Mouse (Mus musculus): ENCODE data around the gene Ptgds. TPM values are rescaled to one million over a fixed set of nuclear protein-coding genes. Genes with fewer than 3 reads are reported as not detected.

Ptgds gene
- polyA plus RNA-seq, 1 experiment from 2014 or later: 0.69 TPM

DNA sequence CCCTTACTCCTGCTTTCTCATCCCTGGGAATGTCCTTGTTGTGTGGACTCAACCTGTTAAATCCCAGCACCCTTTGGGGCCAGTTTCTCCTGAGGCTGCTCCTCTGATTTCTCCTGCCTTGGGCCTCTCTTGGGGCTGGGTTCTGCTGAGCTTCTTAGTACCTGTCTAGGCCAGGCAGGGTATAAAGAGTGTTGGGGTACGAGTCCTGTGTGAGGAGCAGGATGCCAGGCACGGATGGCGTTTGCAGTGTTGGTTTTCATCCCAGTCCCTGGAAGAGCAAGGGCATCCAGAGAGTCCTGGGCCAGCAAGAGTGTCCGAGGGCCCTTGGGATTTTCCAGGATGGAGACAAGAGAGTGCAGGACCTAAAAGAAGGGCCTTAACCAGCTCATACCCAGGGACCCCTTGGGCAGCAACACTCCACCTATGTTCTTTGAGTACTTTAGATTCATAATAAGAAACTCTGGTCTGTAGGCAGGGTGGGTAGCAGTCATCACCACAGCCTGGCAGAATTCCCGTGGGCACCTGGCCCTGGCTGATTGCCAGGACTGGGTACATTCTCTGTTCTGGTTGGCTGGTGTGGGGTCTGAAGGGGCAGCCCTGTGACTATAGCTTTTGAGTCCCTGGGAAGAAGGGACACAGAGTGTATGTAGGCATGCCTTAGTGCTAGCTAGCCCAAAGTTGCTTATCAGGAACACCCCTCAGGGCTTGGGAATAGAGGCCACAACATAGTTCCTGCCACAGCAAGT, 40.2 kb downstream of the Ptgds start:
- ATAC-seq (replicated peaks; ENCODE audit: low FRiP score): no peak
- H3K4me1 ChIP-seq (replicated peaks; ENCODE audit: control insufficient read depth, insufficient read depth, low read length): 0 out of 2 replicates have a peak, but pooled peaks cover 6% of the 10 kb centered on the region
- peak overlapping the region; percentile 79 for H3K4me2 ChIP-seq (ENCODE audit: low read depth, low read length, severe bottlenecking)
- H3K9ac ChIP-seq (ENCODE audit: low read length): peak overlapping the region; percentile 82
- 73% methylated on average over 5 of the region's 5 CpGs for WGBS
- H3K4me3 ChIP-seq (ENCODE audit: low read depth, low read length): peak overlapping the region; percentile 75
- H3K27ac ChIP-seq (ENCODE audit: low read depth, low read length): no peak overlapping the region
- H3K36me3 ChIP-seq (ENCODE audit: control insufficient read depth, insufficient read depth, low read length): no peaks in the 10 kb centered on the region
- no peaks in the 10 kb centered on the region; the same call in 1 of the 2 replicates for H3K27me3 ChIP-seq (ENCODE audit: control insufficient read depth, insufficient read depth, low read length)
- DNase-seq (ENCODE audit: low spot score): no peak
- no peaks in the 10 kb centered on the region for H3K9me3 ChIP-seq (ENCODE audit: control insufficient read depth, low read length)

DNA sequence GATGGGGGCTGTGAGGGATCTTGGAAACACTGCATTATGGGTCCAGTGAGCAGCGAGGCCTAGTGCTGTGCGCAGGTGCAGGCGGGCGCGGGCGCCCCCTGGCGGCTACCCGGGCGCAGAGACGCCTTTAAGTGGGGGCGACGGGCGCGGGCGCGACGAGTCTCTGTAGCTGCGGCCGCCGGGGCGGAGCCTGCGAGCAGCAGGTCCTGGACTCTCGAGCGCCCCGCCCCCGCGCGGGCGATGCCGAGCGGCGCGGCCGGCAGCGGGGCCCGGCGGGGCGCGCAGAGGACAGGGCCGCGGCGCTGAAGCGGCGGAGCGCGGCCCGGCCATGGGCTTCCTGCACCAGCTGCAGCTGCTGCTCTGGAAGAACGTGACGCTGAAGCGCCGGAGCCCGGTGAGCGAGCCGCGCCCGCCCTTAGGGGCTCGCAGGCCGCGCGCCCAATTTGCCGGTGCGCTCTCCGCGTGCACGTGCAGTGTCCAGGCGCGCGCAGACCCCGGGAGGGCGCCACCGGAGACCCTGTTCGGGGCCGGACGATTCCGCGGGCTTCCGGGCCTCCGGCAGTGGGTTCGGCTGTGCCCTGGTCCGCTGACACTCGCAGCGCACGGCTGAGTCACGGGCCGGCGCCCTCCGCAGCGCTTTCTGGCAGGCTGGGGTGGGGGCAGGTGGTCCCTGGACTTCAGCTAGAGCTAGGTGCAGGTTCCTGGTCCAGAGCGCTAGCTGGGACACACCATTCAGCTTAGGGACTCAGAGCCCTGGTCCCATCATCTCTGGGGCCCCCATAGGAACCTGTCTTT, 41.2 kb downstream of the Ptgds start, which contains the start of gene Abca2:
Gene Abca2 (plus strand): TSS at position 262 of the 795 bp plus-strand sequence.
- Histone ChIP-seq H3K27ac (ENCODE audit: low read depth, low read length) (peak within 1 kb of the TSS; percentile 53; the same call in 1 of the 2 replicates), H3K36me3 (ENCODE audit: control insufficient read depth, insufficient read depth, low read length) (no peaks in the 10 kb centered on the region), H3K4me2 (ENCODE audit: low read depth, low read length, severe bottlenecking) (peak within 1 kb of the TSS; percentile 79), H3K9ac (ENCODE audit: low read length) (peak within 1 kb of the TSS; percentile 82), H3K4me3 (ENCODE audit: low read depth, low read length) (peak within 1 kb of the TSS; percentile 75), H3K27me3 (ENCODE audit: control insufficient read depth, insufficient read depth, low read length) (no peaks in the 10 kb centered on the region; the same call in 1 of the 2 replicates), H3K9me3 (ENCODE audit: control insufficient read depth, low read length) (no peaks in the 10 kb centered on the region), H3K4me1 (replicated peaks; ENCODE audit: control insufficient read depth, insufficient read depth, low read length) (0 out of 2 replicates have a peak, but pooled peaks cover 6% of the 10 kb centered on the region)
- ATAC-seq (replicated peaks; ENCODE audit: low FRiP score): peak; percentile 90
- under 1% methylated on average over 89 of the region's 89 CpGs for WGBS
- DNase-seq (ENCODE audit: low spot score): peak; percentile 98

DNA sequence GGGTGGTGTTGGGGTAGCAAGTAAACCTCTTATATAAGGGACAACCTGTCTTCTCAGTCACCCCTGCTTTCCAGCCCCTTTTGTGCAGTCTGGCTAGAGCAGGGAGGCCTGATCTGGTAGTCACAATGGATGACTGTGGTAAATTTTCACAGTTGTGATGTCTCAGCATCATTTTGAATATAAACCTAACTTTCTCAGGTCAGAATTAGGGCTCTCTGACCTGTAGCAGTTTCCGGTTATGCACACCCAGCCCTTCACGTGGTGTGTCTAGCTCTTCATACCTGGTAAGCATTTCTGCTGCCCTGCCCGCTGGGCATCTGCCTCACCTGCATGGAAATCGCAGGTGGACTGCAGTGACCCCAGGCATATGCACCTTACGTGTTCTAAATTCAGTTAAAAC, 42.6 kb downstream of the Ptgds start:
- H3K27me3 ChIP-seq (ENCODE audit: control insufficient read depth, insufficient read depth, low read length): no peaks in the 10 kb centered on the region; the same call in 1 of the 2 replicates
- DNase-seq (ENCODE audit: low spot score): no peak
- ATAC-seq (replicated peaks; ENCODE audit: low FRiP score): no peak
- H3K4me2 ChIP-seq (ENCODE audit: low read depth, low read length, severe bottlenecking): no peak overlapping the region
- H3K36me3 ChIP-seq (ENCODE audit: control insufficient read depth, insufficient read depth, low read length): no peaks in the 10 kb centered on the region
- H3K4me3 ChIP-seq (ENCODE audit: low read depth, low read length): no peak overlapping the region
- 0 out of 2 replicates have a peak, but pooled peaks cover 6% of the 10 kb centered on the region for H3K4me1 ChIP-seq (replicated peaks; ENCODE audit: control insufficient read depth, insufficient read depth, low read length)
- no peak overlapping the region for H3K27ac ChIP-seq (ENCODE audit: low read depth, low read length)
- no peak overlapping the region for H3K9ac ChIP-seq (ENCODE audit: low read length)
- no peaks in the 10 kb centered on the region for H3K9me3 ChIP-seq (ENCODE audit: control insufficient read depth, low read length)
- 91% methylated on average over 5 of the region's 5 CpGs for WGBS

DNA sequence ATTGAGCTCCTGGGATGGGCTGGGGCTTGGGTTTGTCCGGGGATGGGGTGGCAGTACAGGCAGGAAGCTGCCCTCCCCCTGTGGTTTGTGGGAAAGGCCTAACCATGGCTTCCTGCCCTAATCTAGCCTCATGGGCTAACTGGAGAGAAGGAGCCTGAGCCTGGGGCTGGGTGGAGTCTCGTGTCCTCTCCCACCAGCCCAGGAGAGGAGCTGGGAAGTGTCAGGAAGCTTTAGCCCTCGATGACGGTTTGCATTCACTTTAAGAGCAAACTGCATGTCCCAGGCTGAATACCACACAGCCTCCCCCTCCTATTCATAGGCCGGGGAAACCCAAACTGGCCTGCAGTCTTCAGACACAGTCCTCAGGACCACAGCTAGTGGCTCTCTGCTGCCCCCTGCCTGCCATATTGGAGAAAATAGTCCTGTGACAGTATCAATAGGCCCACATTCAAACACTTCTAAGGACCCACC, 43.1 kb downstream of the Ptgds start:
- Histone ChIP-seq H3K4me2 (ENCODE audit: low read depth, low read length, severe bottlenecking) (no peak overlapping the region), H3K27me3 (ENCODE audit: control insufficient read depth, insufficient read depth, low read length) (no peaks in the 10 kb centered on the region; the same call in 1 of the 2 replicates), H3K9me3 (ENCODE audit: control insufficient read depth, low read length) (no peaks in the 10 kb centered on the region), H3K36me3 (ENCODE audit: control insufficient read depth, insufficient read depth, low read length) (no peaks in the 10 kb centered on the region), H3K4me1 (replicated peaks; ENCODE audit: control insufficient read depth, insufficient read depth, low read length) (0 out of 2 replicates have a peak, but pooled peaks cover 6% of the 10 kb centered on the region), H3K27ac (ENCODE audit: low read depth, low read length) (no peak overlapping the region), H3K9ac (ENCODE audit: low read length) (no peak overlapping the region), H3K4me3 (ENCODE audit: low read depth, low read length) (no peak overlapping the region)
- no peak for ATAC-seq (replicated peaks; ENCODE audit: low FRiP score)
- 29% methylated on average over 5 of the region's 5 CpGs for WGBS
- peak; percentile 91 for DNase-seq (ENCODE audit: low spot score)

GRCm38 (mm10) chr2:25425481-25425880, 44.4 kb downstream of the Ptgds start:
- 54% methylated on average over 27 of the region's 27 CpGs for WGBS
- DNase-seq (ENCODE audit: low spot score) (no peak), ATAC-seq (replicated peaks; ENCODE audit: low FRiP score) (no peak)
- no peak overlapping the region for H3K4me3 ChIP-seq (ENCODE audit: low read depth, low read length)
- H3K9ac ChIP-seq (ENCODE audit: low read length): no peak overlapping the region
- H3K27me3 ChIP-seq (ENCODE audit: control insufficient read depth, insufficient read depth, low read length): no peaks in the 10 kb centered on the region; the same call in 1 of the 2 replicates
- H3K36me3 ChIP-seq (ENCODE audit: control insufficient read depth, insufficient read depth, low read length): no peaks in the 10 kb centered on the region
- H3K27ac ChIP-seq (ENCODE audit: low read depth, low read length): no peak overlapping the region
- H3K4me2 ChIP-seq (ENCODE audit: low read depth, low read length, severe bottlenecking): no peak overlapping the region
- 0 out of 2 replicates have a peak, but pooled peaks cover 3% of the 10 kb centered on the region for H3K4me1 ChIP-seq (replicated peaks; ENCODE audit: control insufficient read depth, insufficient read depth, low read length)
- H3K9me3 ChIP-seq (ENCODE audit: control insufficient read depth, low read length): no peaks in the 10 kb centered on the region

- no peak overlapping the region for H3K4me3 ChIP-seq (ENCODE audit: low read depth, low read length)
- ATAC-seq (replicated peaks; ENCODE audit: low FRiP score): no peak
- H3K9me3 ChIP-seq (ENCODE audit: control insufficient read depth, low read length): no peaks in the 10 kb centered on the region
- no peaks in the 10 kb centered on the region for H3K27me3 ChIP-seq (ENCODE audit: control insufficient read depth, insufficient read depth, low read length)
- DNase-seq (ENCODE audit: low spot score): no peak
- no peak overlapping the region for H3K27ac ChIP-seq (ENCODE audit: low read depth, low read length)
- WGBS: 81% methylated on average over 1 of the region's 1 CpGs
- H3K9ac ChIP-seq (ENCODE audit: low read length): no peak overlapping the region
- no peak overlapping the region for H3K4me2 ChIP-seq (ENCODE audit: low read depth, low read length, severe bottlenecking)
- no peaks in the 10 kb centered on the region for H3K36me3 ChIP-seq (ENCODE audit: control insufficient read depth, insufficient read depth, low read length)
- H3K4me1 ChIP-seq (replicated peaks; ENCODE audit: control insufficient read depth, insufficient read depth, low read length): 0 out of 2 replicates have a peak, but pooled peaks cover 3% of the 10 kb centered on the region
Measured at GRCm38 (mm10) chr2:25423626-25424025, 46.2 kb downstream of the Ptgds start.

GRCm38 (mm10) chr2:25422587-25423410, 47.0 kb downstream of the Ptgds start, which contains the start of gene Fut7:
Fut7 (plus strand) TSS chr2:25423267.
- Histone ChIP-seq H3K9ac (ENCODE audit: low read length) (no peak within 1 kb of the TSS), H3K27ac (ENCODE audit: low read depth, low read length) (no peak within 1 kb of the TSS), H3K4me1 (replicated peaks; ENCODE audit: control insufficient read depth, insufficient read depth, low read length) (no peaks in the 10 kb centered on the region), H3K4me2 (ENCODE audit: low read depth, low read length, severe bottlenecking) (no peak within 1 kb of the TSS), H3K36me3 (ENCODE audit: control insufficient read depth, insufficient read depth, low read length) (no peaks in the 10 kb centered on the region), H3K9me3 (ENCODE audit: control insufficient read depth, low read length) (no peaks in the 10 kb centered on the region), H3K4me3 (ENCODE audit: low read depth, low read length) (no peak within 1 kb of the TSS), H3K27me3 (ENCODE audit: control insufficient read depth, insufficient read depth, low read length) (no peaks in the 10 kb centered on the region)
- no peak for DNase-seq (ENCODE audit: low spot score)
- WGBS: 69% methylated on average over 17 of the region's 17 CpGs
- no peak for ATAC-seq (replicated peaks; ENCODE audit: low FRiP score)

DNA sequence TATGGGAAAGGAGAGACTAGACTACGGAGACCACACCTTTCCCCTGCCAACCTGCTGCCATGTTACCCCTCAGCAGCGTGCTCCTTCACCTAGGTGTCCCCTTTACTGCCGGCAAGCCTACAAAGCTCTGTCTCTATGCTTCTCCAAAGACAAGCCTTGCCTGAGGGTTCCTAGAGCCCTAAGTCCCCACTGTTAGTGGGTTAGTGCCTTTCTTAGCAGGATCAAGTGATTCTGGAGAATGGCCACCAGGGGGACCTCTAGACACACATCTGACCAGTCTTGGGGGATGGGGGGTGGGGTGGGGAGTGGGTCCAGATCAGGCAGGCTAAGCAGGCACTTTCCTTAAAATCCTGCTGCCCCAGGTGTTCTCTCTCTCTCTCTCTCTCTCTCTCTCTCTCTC, 48.0 kb downstream of the Ptgds start:
- Histone ChIP-seq H3K4me3 (ENCODE audit: low read depth, low read length) (no peak overlapping the region), H3K4me1 (replicated peaks; ENCODE audit: control insufficient read depth, insufficient read depth, low read length) (no peaks in the 10 kb centered on the region), H3K4me2 (ENCODE audit: low read depth, low read length, severe bottlenecking) (no peak overlapping the region), H3K9me3 (ENCODE audit: control insufficient read depth, low read length) (no peaks in the 10 kb centered on the region), H3K36me3 (ENCODE audit: control insufficient read depth, insufficient read depth, low read length) (no peaks in the 10 kb centered on the region), H3K27me3 (ENCODE audit: control insufficient read depth, insufficient read depth, low read length) (no peaks in the 10 kb centered on the region), H3K27ac (ENCODE audit: low read depth, low read length) (no peak overlapping the region), H3K9ac (ENCODE audit: low read length) (no peak overlapping the region)
- ATAC-seq (replicated peaks; ENCODE audit: low FRiP score) (peak; percentile 45), DNase-seq (ENCODE audit: low spot score) (peak; percentile 85)
- WGBS: 21% methylated on average over 3 of the region's 3 CpGs
